Mouse (Mus musculus): Measurements from ENCODE around the gene Banp. TPM values are rescaled to one million over a fixed set of nuclear protein-coding genes. Genes with fewer than 3 reads are reported as not detected.

Gene Banp
- polyA plus RNA-seq, 1 experiment = 45.7 TPM

DNA sequence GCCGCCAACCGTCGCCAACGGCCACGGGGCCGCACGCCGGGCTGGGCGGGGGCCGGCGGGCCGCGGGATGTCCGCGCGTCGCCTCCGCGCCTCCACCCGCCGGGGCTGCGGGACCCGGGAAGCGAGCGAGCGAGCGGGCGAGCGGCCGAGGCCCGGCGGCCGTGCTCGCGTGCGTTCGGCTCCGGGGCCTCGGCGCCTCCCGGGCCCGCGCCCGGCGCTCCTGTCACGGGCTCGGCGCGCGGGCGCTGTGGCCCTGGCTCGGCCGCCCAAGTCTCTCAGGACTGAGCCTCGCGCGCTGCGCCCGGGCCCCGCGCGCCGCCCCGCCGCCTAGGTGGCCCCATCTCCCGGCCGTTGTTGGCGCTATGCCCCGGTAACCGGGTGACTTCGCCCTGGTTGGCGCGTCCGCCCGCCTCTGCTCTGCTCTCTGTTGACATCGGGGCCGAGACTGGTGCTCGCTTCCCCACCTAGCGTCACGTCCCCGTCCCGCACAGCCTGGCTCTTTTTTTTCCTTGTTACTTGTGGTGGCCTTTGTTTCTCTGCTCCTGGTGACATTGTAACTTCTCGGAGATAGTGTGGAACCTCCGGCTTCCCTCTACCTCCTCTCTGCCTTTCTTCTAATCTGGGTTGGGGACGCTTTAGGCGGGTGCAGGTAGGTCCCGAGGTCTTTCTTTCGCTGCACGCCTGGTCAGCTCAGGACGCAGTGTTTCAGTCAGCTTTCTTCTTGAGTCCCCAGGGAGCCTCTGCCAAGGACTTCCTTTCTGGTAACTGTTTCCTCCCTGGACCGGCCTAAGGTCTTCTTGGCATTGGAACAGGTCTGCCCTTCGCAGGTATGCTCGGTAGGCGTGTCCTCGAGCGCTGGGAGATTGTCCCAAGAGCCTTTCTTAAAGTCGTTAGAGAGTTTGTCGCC is 1.5 kb downstream of the Banp start:
- DNase-seq (ENCODE audit: low spot score) = peak; percentile 52

DNA sequence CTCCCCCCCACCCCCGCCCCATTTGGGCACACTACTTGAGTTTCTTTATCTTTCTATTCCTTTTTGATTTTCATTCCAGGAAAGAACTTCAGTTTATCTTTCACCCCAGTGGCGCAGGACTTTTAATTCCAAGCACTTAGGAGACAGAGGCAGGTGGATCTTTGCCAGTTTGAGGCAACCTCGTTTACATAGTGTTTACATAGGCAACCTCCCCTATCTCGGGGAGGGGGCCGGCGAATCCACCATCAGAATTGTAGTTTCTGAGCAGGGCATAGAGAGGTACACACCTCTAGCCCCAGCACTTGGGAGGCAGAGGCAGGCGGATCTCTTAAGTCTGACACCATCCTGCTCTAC is 2.1 kb downstream of the Banp start:
- no peak for DNase-seq (ENCODE audit: low spot score)

DNA sequence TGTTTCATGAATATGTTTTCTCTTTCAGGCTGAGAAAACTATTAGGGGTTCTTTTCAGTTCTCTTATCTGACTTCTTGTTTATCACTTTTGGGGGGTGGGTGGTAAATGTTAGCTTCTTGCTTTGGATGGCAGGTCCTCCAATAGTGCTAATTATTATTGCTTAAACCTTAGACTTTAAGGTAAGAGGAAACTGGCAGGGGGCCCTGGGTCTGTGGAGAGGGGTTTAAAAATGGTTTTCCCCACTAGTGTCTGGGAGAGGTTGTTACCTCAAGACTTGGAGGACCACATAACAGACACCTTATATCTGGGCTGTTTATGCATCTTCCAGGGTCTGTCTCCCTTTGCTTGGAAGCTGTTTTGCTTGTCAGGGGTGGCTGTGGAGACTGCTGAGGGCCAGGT is 2.6 kb downstream of the Banp start:
- no peak for DNase-seq (ENCODE audit: low spot score)

DNA sequence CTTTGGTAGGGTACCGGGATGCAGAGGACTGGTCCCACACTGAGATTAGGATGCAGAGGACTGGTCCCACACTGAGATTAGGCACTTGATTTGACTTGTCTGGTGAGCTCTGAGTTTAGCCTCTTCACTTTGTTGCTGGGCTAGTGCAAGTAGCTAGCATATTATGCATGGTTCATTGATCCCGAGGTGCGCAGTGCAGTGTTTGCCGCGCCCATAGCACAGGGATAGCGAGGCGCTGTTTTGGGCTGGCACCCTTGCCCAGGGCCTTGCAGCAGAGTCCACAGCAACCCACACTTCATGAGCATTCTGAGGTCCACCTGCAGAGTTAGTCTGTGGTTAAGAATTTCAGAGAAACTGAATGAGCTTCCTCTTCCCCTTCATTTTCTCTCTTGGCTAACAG is 3.2 kb downstream of the Banp start:
- no peak for DNase-seq (ENCODE audit: low spot score)

DNA sequence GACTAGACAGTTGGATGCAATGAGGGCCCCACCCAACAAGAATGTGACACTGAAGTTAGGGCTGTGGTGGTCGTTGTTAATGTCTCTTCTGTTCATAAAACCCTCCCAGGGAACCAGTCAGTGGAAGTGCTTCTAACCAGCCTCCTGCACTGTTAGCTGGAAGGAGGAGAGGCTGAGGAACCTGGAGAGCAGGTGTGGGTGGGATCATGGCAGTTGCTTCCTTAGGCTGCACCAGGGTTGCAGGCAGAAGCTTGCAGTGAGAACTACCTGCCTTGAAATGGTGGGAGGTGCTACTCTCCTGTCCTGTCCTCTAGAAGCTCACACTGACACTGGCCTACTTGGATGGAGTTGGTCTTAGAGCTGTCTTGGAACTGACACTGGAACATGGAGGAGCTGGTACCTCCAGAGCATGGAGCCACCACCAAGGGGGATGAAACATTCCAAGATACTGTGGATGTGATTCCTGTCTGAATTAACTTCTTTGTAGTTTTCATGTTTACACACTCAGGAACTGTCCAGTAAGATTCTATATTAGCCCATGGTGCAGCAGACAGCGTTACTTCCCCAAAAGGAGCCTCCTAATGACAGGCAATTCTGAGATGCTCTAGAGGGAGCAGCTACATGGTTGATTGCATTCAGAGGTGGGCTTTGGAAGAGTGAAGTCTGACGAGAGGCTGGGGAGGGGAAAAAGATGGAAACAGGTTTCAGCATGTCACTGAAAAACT is 4.4 kb downstream of the Banp start:
- DNase-seq (ENCODE audit: low spot score) = no peak

DNA sequence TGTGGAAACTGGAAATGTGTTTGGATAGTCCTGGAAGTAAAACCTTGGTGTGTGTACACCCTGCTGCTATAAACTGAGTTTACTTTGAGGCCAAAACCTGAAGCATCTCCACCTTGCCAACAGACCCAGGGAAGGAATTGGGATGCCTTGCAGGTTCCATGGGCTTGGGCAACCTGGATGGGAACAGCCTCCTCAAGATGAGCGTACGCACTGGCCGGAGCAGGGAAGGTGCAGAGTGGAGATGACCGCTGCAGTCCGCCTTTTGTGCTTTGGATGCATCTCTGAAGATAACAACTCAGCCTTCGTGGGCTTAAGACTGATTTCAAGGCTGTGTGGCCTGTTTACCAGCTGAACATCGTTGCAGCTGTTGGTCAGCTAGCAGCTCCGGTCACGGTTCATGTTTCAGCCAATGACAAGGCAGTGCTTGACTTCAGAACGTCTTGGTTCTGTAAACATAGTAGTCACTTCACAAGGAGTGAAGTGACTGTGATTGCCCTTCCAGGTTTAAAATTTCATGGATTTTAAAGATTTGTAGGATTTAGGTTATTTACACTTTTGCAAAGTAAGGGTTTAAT is 5.5 kb downstream of the Banp start:
- no peak for DNase-seq (ENCODE audit: low spot score)

DNA sequence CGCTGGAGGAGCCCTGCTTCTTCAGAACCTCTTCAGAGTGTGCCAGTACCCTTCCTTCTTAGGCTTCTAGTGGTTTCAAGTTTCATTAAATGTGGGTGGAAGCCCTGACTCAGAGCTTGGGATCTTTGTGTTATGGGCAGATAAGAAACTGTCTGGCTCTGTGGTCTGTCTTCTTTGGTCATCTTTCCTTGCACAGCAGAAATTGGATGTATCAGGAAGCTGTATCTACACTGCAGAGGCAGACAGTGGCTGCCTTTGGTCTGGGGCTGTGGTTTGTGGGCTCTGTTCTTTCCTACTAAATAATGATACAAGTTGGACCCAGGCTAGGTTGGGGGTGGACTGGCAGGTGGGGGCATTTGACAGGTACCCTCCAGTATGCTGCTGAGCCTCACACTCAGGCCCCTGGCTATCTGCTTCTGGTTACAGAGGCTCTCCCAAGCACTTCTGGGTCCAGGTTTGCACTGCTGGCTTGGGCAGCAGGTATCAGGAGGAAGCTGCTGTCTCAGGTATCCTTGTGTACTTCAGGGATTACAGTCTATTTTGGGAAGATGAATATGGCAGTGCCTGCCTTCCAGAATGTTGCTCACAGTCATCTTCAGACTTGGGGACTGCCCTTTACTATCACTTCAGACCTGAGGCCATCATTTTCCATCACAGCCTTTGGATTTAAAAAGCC is 6.4 kb downstream of the Banp start:
- DNase-seq (ENCODE audit: low spot score) = no peak

DNA sequence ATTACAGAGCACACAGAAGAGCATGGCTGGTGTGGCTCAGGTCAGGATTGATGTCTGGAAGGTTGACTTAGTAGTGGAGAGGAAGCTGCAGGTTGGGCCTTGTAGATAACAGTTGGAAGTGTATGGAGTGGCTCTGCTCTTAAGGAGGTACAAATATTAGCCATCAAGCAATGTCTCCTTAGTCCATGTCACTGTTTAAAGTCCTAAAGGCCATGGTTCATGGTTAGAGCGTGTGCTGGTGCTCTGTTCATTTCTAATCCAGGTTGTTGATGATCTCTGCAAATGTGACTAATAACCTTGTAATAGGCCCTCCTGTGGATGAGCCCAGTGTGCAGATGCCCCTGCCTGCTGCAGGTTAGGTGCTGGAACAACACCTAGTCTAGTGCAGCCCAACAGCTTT is 8.8 kb downstream of the Banp start:
- DNase-seq (ENCODE audit: low spot score) = no peak

DNA sequence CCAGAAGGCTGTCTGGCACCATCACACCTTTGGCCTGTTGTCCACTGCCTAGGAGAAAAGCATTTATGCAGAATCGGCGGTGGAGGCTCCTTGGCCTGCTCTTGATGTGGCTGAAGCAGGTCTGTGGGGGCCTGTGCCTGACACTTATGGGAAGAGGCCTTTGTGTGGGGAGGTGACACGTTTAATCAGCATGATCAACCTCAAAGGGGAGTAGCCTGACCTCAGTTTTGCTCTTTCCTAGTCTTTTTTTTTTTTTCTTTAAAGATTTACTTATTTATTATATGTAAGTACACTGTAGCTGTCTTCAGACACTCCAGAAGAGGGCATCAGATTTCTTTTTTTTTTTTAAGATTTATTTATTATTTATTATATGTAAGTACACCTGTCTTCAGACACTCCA is 13.3 kb downstream of the Banp start:
- no peak for DNase-seq (ENCODE audit: low spot score)

DNA sequence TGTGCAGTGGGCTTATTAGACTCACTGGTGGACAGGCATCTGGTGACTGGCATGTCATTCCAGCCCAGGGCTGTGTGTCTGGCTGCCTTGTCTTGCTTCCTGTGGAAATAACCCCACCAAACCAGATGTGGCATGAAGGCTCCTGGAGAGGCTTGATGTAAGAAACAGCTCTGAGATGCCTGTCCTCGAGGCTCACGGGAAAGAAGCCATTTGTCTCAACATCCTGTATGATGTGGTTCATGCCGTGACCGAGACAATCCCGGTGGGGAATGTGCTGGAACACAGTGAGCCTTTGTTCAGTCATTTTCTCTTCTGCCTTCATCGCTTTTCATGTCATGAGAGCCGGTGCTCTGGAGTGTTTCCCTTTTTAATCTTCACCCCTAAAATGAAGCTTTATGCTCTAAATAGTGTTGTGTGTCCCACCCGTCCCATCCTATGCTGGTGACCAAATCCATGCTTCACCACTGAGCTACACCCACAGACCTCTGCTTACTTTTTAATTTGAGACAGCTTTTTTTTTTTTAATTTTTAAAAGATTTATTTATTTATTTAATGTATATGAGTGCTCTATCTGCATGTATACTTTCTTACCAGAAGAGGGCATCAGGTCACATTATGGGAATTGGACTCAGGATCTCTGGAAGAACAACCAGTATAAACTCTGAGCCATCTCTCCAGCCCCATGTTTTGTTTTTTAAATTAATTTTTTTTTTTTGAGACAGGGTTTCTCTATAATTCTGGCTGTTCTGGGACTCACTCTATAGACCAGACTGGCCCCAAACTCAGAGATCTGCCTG is 15.4 kb downstream of the Banp start:
- DNase-seq (ENCODE audit: low spot score) = no peak

DNA sequence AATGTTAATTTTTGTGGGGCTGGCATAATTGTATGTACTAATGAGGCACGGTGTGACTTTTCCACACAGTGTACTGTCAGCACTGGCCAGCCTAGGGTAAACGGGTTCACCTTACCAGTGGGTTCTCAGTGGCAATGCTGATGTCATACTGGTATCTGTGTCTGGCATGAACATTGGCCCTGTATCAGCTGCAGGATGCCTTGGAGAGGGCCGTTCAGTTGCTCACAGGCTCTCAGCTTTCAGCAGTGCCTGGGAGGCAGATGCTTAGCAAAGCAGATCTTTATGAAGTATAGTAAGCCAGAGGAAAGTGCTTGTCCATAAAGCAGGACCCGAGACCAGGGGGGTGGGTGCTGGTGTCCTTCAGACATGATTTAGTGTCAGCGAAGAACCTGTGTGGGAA is 16.6 kb downstream of the Banp start:
- no peak for DNase-seq (ENCODE audit: low spot score)

DNA sequence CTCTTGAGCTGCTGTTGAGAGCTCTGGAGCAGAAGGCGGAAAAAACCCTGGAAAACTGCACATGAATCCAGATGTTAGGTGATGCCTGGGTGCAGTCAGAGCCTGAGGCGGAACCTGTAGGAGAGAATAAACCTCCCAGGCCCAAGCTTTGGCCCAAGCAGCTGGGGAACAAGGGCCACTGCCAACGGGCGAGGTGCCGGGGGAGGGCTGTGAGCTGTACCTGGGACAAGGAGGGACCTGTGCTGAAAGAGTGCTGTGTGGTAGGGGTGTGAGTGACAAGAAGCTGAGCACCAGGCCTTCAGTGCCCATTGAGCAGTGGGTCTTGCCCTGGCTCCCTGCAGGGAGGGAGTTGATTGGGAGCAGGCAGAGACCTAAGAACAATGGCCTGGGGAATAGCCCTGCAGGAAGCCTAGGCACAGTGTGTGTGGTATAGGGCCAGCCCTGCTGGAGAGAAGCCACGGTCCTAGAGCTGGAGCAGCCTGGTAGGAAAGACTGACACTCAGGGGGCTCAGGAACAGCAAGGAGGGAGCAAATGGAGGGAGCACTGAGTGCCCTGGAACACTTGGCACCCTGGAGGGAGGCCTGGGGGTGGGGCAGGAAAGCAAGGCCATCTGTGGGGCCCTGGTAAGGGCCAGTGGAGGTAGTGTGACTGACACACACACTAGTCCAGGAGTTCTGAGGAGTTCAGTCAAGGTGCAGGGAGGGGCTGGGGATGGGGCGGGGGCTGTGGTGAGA is 17.3 kb downstream of the Banp start:
- DNase-seq (ENCODE audit: low spot score) = no peak

DNA sequence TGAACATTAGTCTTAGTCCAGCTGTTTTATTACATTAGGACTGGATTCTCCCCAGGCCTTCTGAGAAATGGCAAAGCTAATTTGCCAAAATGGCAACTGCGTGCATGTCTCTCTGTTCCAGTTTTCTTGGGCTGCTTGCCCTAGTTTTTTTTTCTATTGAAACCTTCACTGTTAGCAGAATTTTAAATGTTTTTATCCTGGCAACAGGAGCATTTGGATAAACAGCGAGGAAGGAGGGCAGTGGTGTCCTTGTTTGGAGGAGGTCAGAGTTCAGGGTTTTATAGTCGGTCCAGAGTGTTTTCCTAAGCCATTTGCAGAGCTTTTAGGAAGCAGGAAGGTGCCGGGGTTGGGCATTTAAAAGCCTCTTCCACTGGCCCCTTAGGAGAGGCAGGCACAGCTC is 18.4 kb downstream of the Banp start:
- no peak for DNase-seq (ENCODE audit: low spot score)

DNA sequence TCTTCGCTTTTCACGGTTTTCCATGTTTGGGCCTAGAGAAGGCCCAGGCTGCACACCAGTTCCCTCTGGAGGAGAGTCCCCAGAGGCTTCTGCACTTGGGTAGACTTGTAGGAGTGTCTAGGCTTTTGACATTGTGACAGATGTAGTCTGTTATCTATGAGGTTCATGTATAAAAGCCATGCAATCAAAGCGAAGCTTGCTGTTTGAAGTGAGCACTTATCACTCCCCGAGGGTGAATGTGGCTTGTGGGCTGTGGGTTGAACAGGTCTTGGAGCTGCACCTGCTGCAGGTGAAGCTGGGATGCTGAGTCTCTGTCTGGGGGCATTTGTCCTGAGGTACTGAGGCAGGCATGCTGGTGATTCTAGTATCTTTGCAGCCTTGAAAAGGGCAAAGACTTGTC is 19.0 kb downstream of the Banp start:
- no peak for DNase-seq (ENCODE audit: low spot score)

DNA sequence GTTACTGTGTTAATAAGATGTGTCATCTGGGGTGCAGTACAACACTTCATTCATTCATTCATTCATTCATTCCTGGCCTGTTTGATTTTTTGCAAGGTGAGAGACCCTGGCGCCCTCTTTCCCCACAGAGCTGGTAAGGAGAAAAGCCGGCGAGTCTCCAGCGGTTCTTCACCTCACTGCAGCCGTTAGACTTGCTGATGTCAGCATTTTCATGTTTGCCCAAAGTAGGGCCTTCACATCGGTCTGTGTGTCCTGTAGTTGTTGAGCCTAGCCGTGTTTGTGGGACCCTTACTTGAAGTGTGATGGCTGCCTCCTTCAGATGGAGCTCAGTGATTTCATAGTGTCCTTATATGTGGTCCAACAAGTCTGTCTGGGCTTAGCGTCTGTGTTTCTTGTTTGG is 20.7 kb downstream of the Banp start:
- no peak for DNase-seq (ENCODE audit: low spot score)

DNA sequence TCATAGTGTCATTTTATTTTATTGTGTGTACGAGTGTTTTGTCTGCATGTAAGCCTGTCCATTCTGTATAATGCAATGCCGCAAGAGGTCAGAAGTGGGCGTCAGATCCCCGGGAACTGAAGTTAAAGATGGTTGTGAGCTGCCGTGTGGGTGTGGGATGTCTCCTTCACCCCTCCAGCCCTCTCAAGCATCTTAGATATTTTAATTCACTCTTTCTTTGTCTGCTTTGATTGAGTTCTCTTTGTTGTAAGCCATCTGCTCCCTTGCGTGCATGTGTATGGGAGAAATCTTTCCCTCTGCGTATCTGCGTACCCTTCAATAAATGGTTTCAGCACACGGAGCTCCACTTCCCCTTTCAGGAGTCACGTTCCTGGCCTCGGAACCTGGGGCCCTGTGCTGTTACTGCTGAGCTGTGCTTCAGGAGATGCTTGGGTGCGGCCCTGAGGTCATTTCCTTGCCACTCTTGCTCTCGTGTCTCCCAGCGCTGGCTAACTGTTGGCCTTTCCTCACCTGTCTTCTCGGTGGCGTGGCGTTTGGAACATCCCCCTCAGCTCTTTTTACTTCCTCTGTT is 22.0 kb downstream of the Banp start:
- no peak for DNase-seq (ENCODE audit: low spot score)

DNA sequence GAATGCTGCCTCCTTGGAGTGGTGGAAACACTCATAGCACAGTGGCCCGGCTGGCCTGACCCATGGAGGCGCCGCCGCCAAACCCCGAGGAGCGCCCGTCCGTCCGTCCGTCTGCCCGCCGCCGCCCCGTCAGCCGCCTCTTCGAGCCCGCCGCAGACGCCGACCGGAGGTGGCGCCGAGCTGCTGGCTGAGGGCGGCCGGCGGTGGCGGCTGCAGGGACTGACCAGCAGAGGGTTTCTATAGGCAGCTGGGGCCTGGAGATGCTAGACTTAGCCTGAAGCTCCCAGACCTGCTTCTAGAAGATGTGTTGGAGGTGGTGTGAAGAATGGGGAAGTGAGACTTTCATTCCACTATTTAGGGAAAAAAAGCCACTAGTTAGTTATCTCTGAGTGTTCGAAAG is 24.4 kb downstream of the Banp start:
- DNase-seq (ENCODE audit: low spot score) = no peak

DNA sequence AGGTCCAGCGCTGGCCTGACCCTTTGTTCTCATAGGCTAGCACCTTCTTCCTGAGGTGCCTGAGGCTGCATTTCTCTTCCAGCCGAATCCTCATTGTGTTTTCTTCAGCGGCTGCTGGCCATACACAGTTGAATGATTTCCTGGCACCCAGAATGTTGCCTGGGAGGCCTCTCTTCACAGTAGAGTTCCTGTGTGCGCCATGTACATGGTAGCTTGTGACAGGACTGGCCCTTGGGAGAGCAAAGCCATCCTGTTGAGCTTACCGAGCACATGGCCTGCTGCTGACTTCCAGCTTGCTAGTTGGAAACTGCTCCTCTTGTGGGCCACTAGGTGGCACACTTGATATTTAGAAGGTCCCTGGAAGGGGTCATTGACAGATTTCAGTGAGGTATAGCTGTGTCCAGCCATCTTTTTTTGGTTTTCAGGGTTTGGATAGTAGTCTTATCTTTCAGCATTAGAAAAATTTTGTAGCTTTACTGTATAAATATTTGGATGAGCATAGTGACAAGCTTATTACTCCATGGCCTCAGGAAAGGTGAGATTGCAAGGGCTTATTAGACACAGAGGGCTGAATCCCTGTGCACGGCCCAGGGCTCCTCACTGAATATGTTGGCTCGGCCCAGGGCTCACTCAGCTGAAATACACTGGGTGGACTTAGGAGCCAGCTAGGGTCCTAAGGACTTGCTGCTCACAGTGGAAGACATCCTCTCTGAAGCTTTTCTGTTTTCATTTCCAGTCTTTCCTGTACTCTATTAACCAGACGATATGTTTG is 28.5 kb downstream of the Banp start:
- DNase-seq (ENCODE audit: low spot score) = no peak

DNA sequence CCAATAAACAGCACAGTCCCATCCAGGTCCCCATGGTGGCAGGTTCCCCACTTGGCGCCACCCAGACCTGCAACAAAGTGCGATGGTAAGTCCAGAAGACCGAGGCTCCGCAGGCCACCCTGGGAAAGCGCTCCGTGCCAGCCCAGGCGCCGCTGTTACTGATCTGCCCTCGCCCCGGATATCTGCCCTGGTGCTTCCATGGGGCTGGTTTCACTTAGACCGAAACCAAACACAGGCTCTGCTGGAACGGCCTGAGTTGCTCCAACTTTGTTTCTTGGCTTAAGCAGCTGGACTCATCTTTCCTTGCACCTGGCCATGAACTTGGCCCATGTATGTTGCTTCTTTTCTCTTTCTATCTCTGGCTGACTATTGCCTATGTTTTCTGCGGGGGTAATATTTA is 29.1 kb downstream of the Banp start:
- DNase-seq (ENCODE audit: low spot score) = no peak

All from urinary bladder, adult 2 months (tissue).